Mouse (Mus musculus) left cerebral cortex, postnatal 36 days (tissue): Measurements from ENCODE around the gene Olfr781. TPM values are rescaled to one million over a fixed set of nuclear protein-coding genes. Genes with fewer than 3 reads are reported as not detected.
"Not testable (repeated sequence)": the region's sequence is repeated elsewhere in the genome, so short reads cannot be mapped to it uniquely, and the experiment has no call there.

ENCODE experiments used
- DNase-seq, 2 experiments: peaks; one replicate each; pipeline ENCODE4 v3.0.0; 2021 to 2022; ENCODE audit warnings: low spot score in 2 of 2, mixed read lengths in 1 of 2
- intact Hi-C: fragments of 180-260 bp; cut with DNase I; formaldehyde crosslinking; loops from one replicate; pipeline ENCODE4 v1.15.1; 2025
- total RNA-seq, 2 experiments: library from RNA; stranded (reverse); gene quantifications; 2 replicates each; pipeline ENCODE4 v1.2.3; 2021

Olfr781 gene
- total RNA-seq: not detected

GRCm38 (mm10) chr10:129328554-129328953 is at the start of gene Olfr781:
Olfr781 (plus strand) TSS chr10:129328854.
- intact Hi-C loops: no loop called here
- DNase-seq: no peak

- intact Hi-C loops, DNase-seq: not testable (repeated sequence)
These were observed 15.7 kb upstream of the Olfr781 start for GRCm38 (mm10) chr10:129312973-129313372.

GRCm38 (mm10) chr10:129313521-129313920 is 15.1 kb upstream of the Olfr781 start:
- DNase-seq, intact Hi-C loops: not testable (repeated sequence)

GRCm38 (mm10) chr10:129317817-129318216 is 10.8 kb upstream of the Olfr781 start, which contains the start of gene Olfr780:
Olfr780 (plus strand) TSS chr10:129318117.
- intact Hi-C loops: no loop called here

GRCm38 (mm10) chr10:129348550-129348949 is 19.9 kb downstream of the Olfr781 start, which contains the start of gene Olfr782:
Olfr782 (plus strand) TSS chr10:129348850.
- DNase-seq: no peak
- intact Hi-C loops: no loop called here

More at GRCm38 (mm10) chr10:129317817-129318216, 10.8 kb upstream of the Olfr781 start, which contains the start of gene Olfr780:
- no peak for DNase-seq

GRCm38 (mm10) chr10:129352475-129352874 is 23.8 kb downstream of the Olfr781 start:
- intact Hi-C loops, DNase-seq: not testable (repeated sequence)

- intact Hi-C loops, DNase-seq: not testable (repeated sequence)
These were observed 27.8 kb downstream of the Olfr781 start for GRCm38 (mm10) chr10:129356496-129356895.

- no peak for DNase-seq
- intact Hi-C loops: no loop called here
These were observed 28.7 kb downstream of the Olfr781 start for GRCm38 (mm10) chr10:129357307-129357706.

GRCm38 (mm10) chr10:129374051-129374450 is 45.4 kb downstream of the Olfr781 start:
- DNase-seq, intact Hi-C loops: not testable (repeated sequence)

Other genes starting within 250 kb of the Olfr781 start
- not detected for gene Olfr767, start 245.9 kb upstream of the Olfr781 start, total RNA-seq
- gene Olfr768, start 229.5 kb upstream of the Olfr781 start, total RNA-seq: not detected
- not detected for gene Olfr769, start 211.0 kb upstream of the Olfr781 start, total RNA-seq
- gene Olfr770, start 189.9 kb upstream of the Olfr781 start, total RNA-seq: not detected
- gene Olfr771, start 164.1 kb upstream of the Olfr781 start, total RNA-seq: not detected
- not detected for gene Olfr772, start 150.9 kb upstream of the Olfr781 start, total RNA-seq
- not detected for gene Olfr773, start 141.4 kb upstream of the Olfr781 start, total RNA-seq
- not detected for gene Olfr774, start 92.7 kb upstream of the Olfr781 start, total RNA-seq
- not detected for gene Olfr775, start 80.4 kb upstream of the Olfr781 start, total RNA-seq
- gene Olfr776, start 69.7 kb upstream of the Olfr781 start, total RNA-seq: not detected
- not detected for gene Olfr777, start 57.4 kb upstream of the Olfr781 start, total RNA-seq
- gene Olfr780, start 10.7 kb upstream of the Olfr781 start, total RNA-seq: not detected
- not detected for gene Olfr782, start 20.0 kb downstream of the Olfr781 start, total RNA-seq
- gene Olfr784, start 55.2 kb downstream of the Olfr781 start, total RNA-seq: under 1 TPM; 0.12 to 0.20 TPM
- gene Olfr785, start 76.6 kb downstream of the Olfr781 start, total RNA-seq: not detected
- gene Olfr786, start 98.5 kb downstream of the Olfr781 start, total RNA-seq: not detected
- not detected for gene Olfr787, start 133.0 kb downstream of the Olfr781 start, total RNA-seq
- gene Olfr788, start 142.1 kb downstream of the Olfr781 start, total RNA-seq: not detected
- not detected for gene Olfr789, start 155.9 kb downstream of the Olfr781 start, total RNA-seq
- gene Olfr790, start 169.6 kb downstream of the Olfr781 start, total RNA-seq: not detected
- gene Olfr791, start 192.9 kb downstream of the Olfr781 start, total RNA-seq: not detected
- not detected for gene Olfr792, start 210.3 kb downstream of the Olfr781 start, total RNA-seq
- not detected for gene Olfr794, start 238.8 kb downstream of the Olfr781 start, total RNA-seq